Mouse (Mus musculus) forebrain, embryonic 14.5 days (tissue): ENCODE data around the gene Zfp324. TPM values are rescaled to one million over a fixed set of nuclear protein-coding genes. Genes with fewer than 3 reads are reported as not detected.

ENCODE experiments used
- ATAC-seq: fragments of 200-750 bp; cut with Nextera tagmentation; 2 replicates; pipeline ENCODE4 v1.8.0; 2017; ENCODE audit warnings: mild to moderate bottlenecking, moderate library complexity
- DNase-seq: peaks from one replicate; pipeline ENCODE4 v3.0.0-alpha.2; 2015; ENCODE audit warnings: low spot score
- H3K27ac ChIP-seq: fragments of 300-500 bp; sonication (generic); 2 replicates; pipeline ENCODE4 v1.5.1; 2014; ENCODE audit warnings: low read depth, mild to moderate bottlenecking, control low read depth, low read length, moderate library complexity
- H3K27me3 ChIP-seq: fragments of 300-500 bp; sonication (generic); replicated peaks from 2 replicates; pipeline ENCODE4 v1.6.1; 2014; ENCODE audit warnings: low read length, control low read depth, mixed read lengths; ENCODE audit not compliant: control insufficient read depth, insufficient read depth
- H3K36me3 ChIP-seq: fragments of 300-500 bp; sonication (generic); 2 replicates; pipeline ENCODE4 v1.6.1; 2014; ENCODE audit warnings: low read length, control low read depth; ENCODE audit not compliant: control insufficient read depth, insufficient read depth
- H3K4me1 ChIP-seq: fragments of 300-500 bp; sonication (generic); 2 replicates; pipeline ENCODE4 v1.6.1; 2014; ENCODE audit warnings: antibody characterized with exemption, low read length, control low read depth; ENCODE audit not compliant: control insufficient read depth, insufficient read depth
- H3K4me2 ChIP-seq: fragments of 300-500 bp; sonication (generic); 2 replicates; pipeline ENCODE4 v1.6.1; 2014; ENCODE audit warnings: mild to moderate bottlenecking, control low read depth, low read length
- H3K4me3 ChIP-seq: fragments of 300-500 bp; sonication (generic); 2 replicates; pipeline ENCODE4 v1.5.1; 2014; ENCODE audit warnings: low read depth, low read length, control low read depth
- H3K9ac ChIP-seq: fragments of 300-500 bp; sonication (generic); 2 replicates; pipeline ENCODE4 v1.6.1; 2014; ENCODE audit warnings: mild to moderate bottlenecking, low read length, control low read depth, moderate library complexity
- H3K9me3 ChIP-seq: fragments of 300-500 bp; sonication (generic); replicated peaks from 2 replicates; pipeline ENCODE4 v1.6.1; 2016; ENCODE audit warnings: low read length, control low read depth, mixed read lengths; ENCODE audit not compliant: control insufficient read depth
- WGBS: fragments of 180-500 bp; shearing (Covaris S2); extraction: QIAGEN DNeasy Blood & Tissue Kit; methylation state at CpG from one replicate; pipeline ENCODE4 v1.1.7; 2014; 5-methylcytosine and 5-hydroxymethylcytosine counted together
- polyA plus RNA-seq: library from polyadenylated mRNA; unstranded; fragments of >200 nt; fragmentation: Nextera tagmentation; extraction: Ambion mirVana; gene quantifications from 2 replicates; pipeline ENCODE4 v1.2.1, GENCODE M21; 2014

Gene Zfp324
- polyA plus RNA-seq, 1 experiment from 2014 or later = 10.1 TPM

DNA sequence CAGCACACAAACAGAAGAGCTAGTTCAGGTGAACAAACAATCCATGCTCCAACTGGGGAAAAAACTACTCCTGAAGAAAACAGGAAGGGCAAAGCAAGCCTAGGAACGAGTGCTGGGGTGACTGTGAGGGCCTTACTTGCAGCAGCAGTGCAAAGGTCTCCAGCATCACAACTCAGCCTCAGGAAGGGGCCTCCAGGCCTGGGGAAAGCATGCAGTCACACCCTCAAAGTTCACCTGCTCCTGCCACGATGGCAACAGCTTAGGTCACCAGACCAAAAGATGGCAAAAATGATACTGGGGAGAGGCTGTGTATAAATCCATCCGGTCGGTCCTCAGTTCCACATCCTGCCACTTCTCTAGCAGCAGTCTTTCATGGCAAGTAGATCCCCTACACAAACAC is 6.7 kb upstream of the Zfp324 start:
- H3K4me2 ChIP-seq = no peak overlapping the region
- DNase-seq = no peak
- no peaks in the 10 kb centered on the region for H3K4me1 ChIP-seq
- WGBS = 84% methylated on average over 4 of the region's 4 CpGs
- H3K27ac ChIP-seq = no peak overlapping the region
- H3K27me3 ChIP-seq = no peaks in the 10 kb centered on the region
- no peak overlapping the region for H3K4me3 ChIP-seq
- no peaks in the 10 kb centered on the region for H3K9me3 ChIP-seq
- no peak for ATAC-seq
- H3K9ac ChIP-seq = no peak overlapping the region
- H3K36me3 ChIP-seq = no peaks in the 10 kb centered on the region

DNA sequence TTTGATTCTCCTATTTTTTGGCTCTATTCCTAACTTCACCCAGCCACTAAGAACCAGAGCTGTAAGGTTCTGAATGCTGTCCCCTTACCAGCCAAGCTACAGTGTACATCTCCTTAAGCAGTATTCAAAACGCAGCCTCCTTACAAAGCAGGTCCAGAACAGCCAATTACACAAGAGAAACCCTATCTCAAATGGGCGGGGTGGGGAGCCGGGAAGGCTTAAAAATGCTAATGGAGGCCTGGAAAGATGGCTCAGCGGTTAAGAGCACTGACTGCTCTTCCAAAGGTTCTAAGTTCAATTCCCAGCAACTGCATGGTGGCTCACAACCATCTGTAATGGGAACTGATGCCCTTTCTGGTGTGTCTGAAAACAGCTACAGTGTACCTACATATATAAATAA is 5.9 kb upstream of the Zfp324 start:
- H3K9ac ChIP-seq = no peak overlapping the region
- no peak overlapping the region for H3K4me3 ChIP-seq
- H3K27me3 ChIP-seq = no peaks in the 10 kb centered on the region
- H3K36me3 ChIP-seq = no peaks in the 10 kb centered on the region
- WGBS = 15% methylated on average over 4 of the region's 4 CpGs
- ATAC-seq (no peak), DNase-seq (no peak)
- no peaks in the 10 kb centered on the region for H3K4me1 ChIP-seq
- H3K9me3 ChIP-seq = no peaks in the 10 kb centered on the region
- H3K27ac ChIP-seq = no peak overlapping the region
- H3K4me2 ChIP-seq = no peak overlapping the region

DNA sequence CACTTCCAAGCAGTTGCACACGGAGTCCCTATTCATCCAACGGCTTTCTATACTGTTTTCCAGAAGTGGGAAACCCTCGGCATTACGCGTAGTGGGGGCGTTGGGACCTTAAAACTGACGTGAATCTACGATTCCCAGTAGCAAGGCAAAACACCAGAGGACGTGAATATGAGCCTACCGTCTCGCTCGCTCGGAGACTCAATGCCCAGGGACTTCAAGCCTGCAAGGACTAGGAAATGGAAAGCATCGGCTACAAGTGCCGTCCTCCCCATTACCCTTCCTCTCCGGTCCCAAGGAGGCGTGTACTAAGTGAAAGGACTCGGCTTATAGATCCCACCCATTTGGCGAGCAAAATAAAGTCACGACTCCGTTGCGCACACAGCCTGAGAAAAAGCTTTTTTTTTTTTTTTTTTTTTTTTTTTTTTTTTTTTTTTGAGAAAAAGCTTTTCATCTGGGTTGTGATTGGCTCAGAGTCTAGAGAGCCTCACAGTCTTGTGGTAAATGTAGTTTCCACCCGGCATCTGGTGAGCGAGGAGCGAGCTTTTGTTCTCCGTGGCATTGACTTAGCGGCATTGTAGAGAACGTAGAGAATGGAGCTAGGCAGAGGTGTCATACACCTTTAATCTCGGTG is 4.0 kb upstream of the Zfp324 start:
- H3K9me3 ChIP-seq = no peaks in the 10 kb centered on the region
- 2% methylated on average over 29 of the region's 29 CpGs for WGBS
- H3K27ac ChIP-seq = peak overlapping the region; percentile 76
- peaks cover 6% of the 10 kb centered on the region for H3K4me1 ChIP-seq
- no peaks in the 10 kb centered on the region for H3K27me3 ChIP-seq
- H3K36me3 ChIP-seq = no peaks in the 10 kb centered on the region
- peak overlapping the region; percentile 68 for H3K9ac ChIP-seq
- H3K4me2 ChIP-seq = peak overlapping the region; percentile 57
- DNase-seq (peak; percentile 96), ATAC-seq (peak; percentile 80)
- peak overlapping the region; percentile 39 for H3K4me3 ChIP-seq

GRCm38 (mm10) chr7:12966104-12966845 is 637 bp downstream of the Zfp324 start:
- under 1% methylated on average over 26 of the region's 29 CpGs for WGBS
- peak; percentile 43 for DNase-seq
- Histone ChIP-seq H3K4me2 (peak overlapping the region; percentile 93), H3K9me3 (no peaks in the 10 kb centered on the region), H3K9ac (peak overlapping the region; percentile 94), H3K4me3 (peak overlapping the region; percentile 83), H3K27ac (peak overlapping the region; percentile 88), H3K27me3 (no peaks in the 10 kb centered on the region), H3K4me1 (peaks cover 15% of the 10 kb centered on the region), H3K36me3 (peaks cover 25% of the 10 kb centered on the region)
- peak; percentile 60 for ATAC-seq

DNA sequence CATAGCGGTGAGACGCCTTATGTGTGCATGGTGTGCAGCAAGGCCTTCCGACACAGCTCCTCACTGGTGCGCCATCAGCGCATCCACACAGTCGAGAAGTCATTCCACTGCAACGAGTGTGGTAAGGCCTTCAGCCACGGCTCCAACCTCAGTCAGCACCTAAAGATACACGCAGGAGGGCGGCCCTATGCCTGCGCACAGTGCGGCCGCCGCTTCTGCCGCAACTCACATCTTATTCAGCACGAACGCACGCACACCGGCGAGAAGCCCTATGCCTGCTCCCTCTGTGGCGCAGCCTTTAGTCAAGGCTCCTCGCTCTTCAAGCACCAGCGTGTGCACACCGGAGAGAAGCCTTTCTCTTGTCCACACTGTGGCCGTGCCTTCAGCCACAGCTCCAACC is 5.3 kb downstream of the Zfp324 start:
- ATAC-seq (no peak), DNase-seq (no peak)
- Histone ChIP-seq H3K9ac (no peak overlapping the region), H3K27ac (no peak overlapping the region), H3K9me3 (no peaks in the 10 kb centered on the region), H3K36me3 (peaks cover 46% of the 10 kb centered on the region), H3K4me3 (no peak overlapping the region), H3K27me3 (no peaks in the 10 kb centered on the region), H3K4me2 (no peak overlapping the region), H3K4me1 (peaks cover 10% of the 10 kb centered on the region; the same call in 1 of the 2 replicates)
- WGBS = 94% methylated on average over 25 of the region's 25 CpGs

GRCm38 (mm10) chr7:12977682-12978389 is 12.2 kb downstream of the Zfp324 start, which contains the start of gene Zfp446:
Gene Zfp446, plus strand, starts transcription at chr7:12977848.
- Histone ChIP-seq H3K9me3 (no peaks in the 10 kb centered on the region), H3K36me3 (peaks cover 13% of the 10 kb centered on the region; the same call in 1 of the 2 replicates), H3K27me3 (no peaks in the 10 kb centered on the region), H3K4me2 (peak within 1 kb of the TSS; percentile 76), H3K4me1 (peaks cover 10% of the 10 kb centered on the region; the same call in 1 of the 2 replicates), H3K4me3 (peak within 1 kb of the TSS; percentile 48), H3K27ac (peak within 1 kb of the TSS; percentile 92), H3K9ac (peak within 1 kb of the TSS; percentile 75)
- WGBS = under 1% methylated on average over 49 of the region's 49 CpGs
- peak; percentile 99 for ATAC-seq
- peak; percentile 99 for DNase-seq

DNA sequence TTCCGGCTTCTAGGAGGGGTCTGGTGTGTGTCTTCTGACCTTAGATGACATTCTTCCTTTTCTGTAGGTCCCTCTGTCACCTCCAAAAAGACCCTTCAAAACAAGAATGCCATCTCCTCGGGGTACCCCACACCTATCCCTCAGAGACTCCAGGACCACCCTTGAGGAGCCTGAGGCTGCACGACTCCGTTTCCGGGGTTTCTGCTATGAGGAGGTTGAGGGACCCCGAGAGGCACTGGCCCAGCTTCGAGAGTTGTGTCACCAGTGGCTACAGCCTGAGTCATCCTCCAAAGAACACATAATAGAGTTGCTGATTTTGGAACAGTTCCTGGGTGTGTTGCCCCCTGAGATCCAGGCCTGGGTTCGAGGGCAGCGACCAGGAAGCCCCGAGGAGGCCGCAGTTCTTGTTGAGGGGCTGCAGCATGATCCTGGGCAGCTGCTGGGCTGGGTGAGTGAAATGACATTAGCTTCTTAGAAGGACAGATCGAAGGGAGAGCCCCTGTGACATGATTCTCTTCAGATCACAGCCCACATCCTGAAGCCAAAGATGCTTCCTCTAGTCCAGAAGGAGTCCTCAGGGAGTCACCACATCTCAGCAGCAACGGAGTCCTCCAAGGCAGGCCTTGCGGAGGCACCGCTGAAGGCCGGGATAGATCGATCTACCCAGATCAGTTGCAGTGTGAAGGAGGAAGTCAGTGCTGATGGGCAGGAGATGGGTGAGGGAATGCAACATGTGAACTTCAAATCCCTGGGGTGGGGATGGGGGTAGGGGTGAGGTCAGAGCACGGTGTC is 13.5 kb downstream of the Zfp324 start:
- ATAC-seq (no peak), DNase-seq (no peak)
- Histone ChIP-seq H3K27me3 (no peaks in the 10 kb centered on the region), H3K27ac (no peak overlapping the region), H3K9ac (peak overlapping the region; percentile 75; the same call in 1 of the 2 replicates), H3K4me2 (peak overlapping the region; percentile 76), H3K4me1 (peaks cover 10% of the 10 kb centered on the region; the same call in 1 of the 2 replicates), H3K4me3 (no peak overlapping the region), H3K9me3 (no peaks in the 10 kb centered on the region), H3K36me3 (peaks cover 7% of the 10 kb centered on the region; the same call in 1 of the 2 replicates)
- WGBS = 93% methylated on average over 18 of the region's 18 CpGs

GRCm38 (mm10) chr7:12979776-12980175 is 14.1 kb downstream of the Zfp324 start:
- 80% methylated on average over 6 of the region's 6 CpGs for WGBS
- Histone ChIP-seq H3K36me3 (peaks cover 7% of the 10 kb centered on the region; the same call in 1 of the 2 replicates), H3K27me3 (no peaks in the 10 kb centered on the region), H3K9ac (no peak overlapping the region), H3K4me1 (peaks cover 10% of the 10 kb centered on the region; the same call in 1 of the 2 replicates), H3K27ac (no peak overlapping the region), H3K4me2 (no peak overlapping the region), H3K4me3 (no peak overlapping the region), H3K9me3 (no peaks in the 10 kb centered on the region)
- ATAC-seq (no peak), DNase-seq (no peak)
